Mouse (Mus musculus) heart, embryonic 14.5 days (tissue): Measurements from ENCODE around the gene Strap. TPM values are rescaled to one million over a fixed set of nuclear protein-coding genes. Genes with fewer than 3 reads are reported as not detected.
A peak's percentile ranks its signal among the peaks of the same experiment; 100 is the strongest.

Source experiments
- ATAC-seq: fragments of 200-750 bp; cut with Nextera tagmentation; 2 replicates; pipeline ENCODE4 v1.8.0; 2017; ENCODE audit warnings: low read depth, moderate TSS enrichment; ENCODE audit not compliant: insufficient number of reproducible peaks, insufficient read depth, low FRiP score
- H3K27ac ChIP-seq, 2 experiments: fragments of 200-500 bp in 1 of 2; fragments of 300-500 bp in 1 of 2; sonication (generic) in 1 of 2; replicated peaks in 1 of 2; 2 replicates each; pipeline ENCODE4 v1.5.1; 2012 to 2014; ENCODE audit warnings: low read depth in 2 of 2, low read length in 2 of 2, control low read depth in 1 of 2, mild to moderate bottlenecking in 1 of 2, mixed read lengths in 1 of 2; ENCODE audit not compliant: control insufficient read depth in 1 of 2, insufficient read depth in 1 of 2
- H3K27me3 ChIP-seq: fragments of 300-500 bp; sonication (generic); 2 replicates; pipeline ENCODE4 v1.6.1; 2014; ENCODE audit warnings: mild to moderate bottlenecking, low read length, control low read depth; ENCODE audit not compliant: control insufficient read depth, insufficient read depth
- H3K36me3 ChIP-seq: fragments of 300-500 bp; sonication (generic); 2 replicates; pipeline ENCODE4 v1.6.1; 2014; ENCODE audit warnings: mild to moderate bottlenecking, control low read depth, low read length, mixed read lengths; ENCODE audit not compliant: control insufficient read depth, insufficient read depth
- H3K4me1 ChIP-seq, 2 experiments: fragments of 200-500 bp in 1 of 2; fragments of 300-500 bp in 1 of 2; sonication (generic) in 1 of 2; 2 replicates each; pipeline ENCODE4 v1.6.1; 2012 to 2014; ENCODE audit warnings: low read length in 2 of 2, control low read depth in 1 of 2, mixed read lengths in 1 of 2; ENCODE audit not compliant: control insufficient read depth in 2 of 2, insufficient read depth in 2 of 2
- H3K4me2 ChIP-seq: fragments of 300-500 bp; sonication (generic); 2 replicates; pipeline ENCODE4 v1.6.1; 2014; ENCODE audit warnings: mild to moderate bottlenecking, low read length
- H3K4me3 ChIP-seq, 2 experiments: fragments of 200-500 bp in 1 of 2; fragments of 300-500 bp in 1 of 2; sonication (generic) in 1 of 2; 2 replicates each; pipeline ENCODE4 v1.5.1; 2012 to 2014; ENCODE audit warnings: low read length in 2 of 2, mild to moderate bottlenecking in 2 of 2, control low read depth in 1 of 2, low read depth in 1 of 2, moderate library complexity in 1 of 2; ENCODE audit not compliant: control insufficient read depth in 1 of 2, insufficient read depth in 1 of 2
- H3K9ac ChIP-seq: fragments of 300-500 bp; sonication (generic); 2 replicates; pipeline ENCODE4 v1.6.1; 2014; ENCODE audit warnings: mild to moderate bottlenecking, low read length
- H3K9me3 ChIP-seq: fragments of 300-500 bp; sonication (generic); 2 replicates; pipeline ENCODE4 v1.6.1; 2016; ENCODE audit warnings: low read length, control low read depth; ENCODE audit not compliant: control insufficient read depth
- WGBS: fragments of 180-500 bp; shearing (Covaris S2); extraction: QIAGEN DNeasy Blood & Tissue Kit; methylation state at CpG from one replicate; pipeline ENCODE4 v1.1.7; 2014; 5-methylcytosine and 5-hydroxymethylcytosine counted together
- polyA plus RNA-seq: library from polyadenylated mRNA; unstranded; fragments of >200 nt; fragmentation: Nextera tagmentation; extraction: Ambion mirVana; gene quantifications from 2 replicates; pipeline ENCODE4 v1.2.1, GENCODE M21; 2014

The Strap gene
- polyA plus RNA-seq, 1 experiment from 2014 or later: 123 TPM

DNA sequence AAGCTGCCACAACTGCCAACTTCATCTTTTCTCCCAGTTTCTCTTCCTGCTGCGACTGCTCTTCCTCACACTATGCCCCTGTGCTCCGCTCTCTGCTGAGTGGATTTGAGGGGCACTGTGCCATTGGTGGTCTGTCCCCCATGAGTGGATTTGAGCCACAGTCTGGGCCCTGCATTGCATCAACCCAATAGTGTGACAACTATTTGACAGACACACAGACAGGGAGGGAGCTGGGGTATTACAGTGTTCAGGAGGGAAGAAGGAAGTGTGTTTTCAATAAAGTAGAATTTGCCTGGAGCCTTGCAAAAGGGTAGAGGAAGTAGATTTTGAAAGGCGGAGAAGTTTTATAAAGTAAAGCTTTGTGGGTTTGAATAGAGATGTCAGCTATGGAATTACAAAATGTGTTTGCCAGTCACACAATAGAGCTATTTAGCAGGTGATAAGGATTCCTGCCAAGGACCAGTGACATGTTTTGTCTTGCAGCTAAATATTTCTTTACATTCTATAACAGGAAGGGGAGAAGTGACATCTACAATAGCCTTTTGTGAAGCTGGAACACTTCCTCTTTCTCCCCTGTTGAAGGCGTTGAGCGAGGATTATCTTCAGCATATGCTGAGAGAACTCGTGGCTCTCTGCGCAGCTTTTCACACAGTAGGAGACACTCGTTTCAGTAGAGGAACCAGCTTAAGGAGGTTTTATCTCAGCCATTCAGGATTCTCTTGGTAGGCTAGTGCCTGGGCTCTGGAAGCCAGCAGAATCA lies 38.3 kb upstream of the Strap start:
- Histone ChIP-seq H3K36me3 (no peaks in the 10 kb centered on the region), H3K4me2 (no peak overlapping the region)
- no peak for ATAC-seq

DNA sequence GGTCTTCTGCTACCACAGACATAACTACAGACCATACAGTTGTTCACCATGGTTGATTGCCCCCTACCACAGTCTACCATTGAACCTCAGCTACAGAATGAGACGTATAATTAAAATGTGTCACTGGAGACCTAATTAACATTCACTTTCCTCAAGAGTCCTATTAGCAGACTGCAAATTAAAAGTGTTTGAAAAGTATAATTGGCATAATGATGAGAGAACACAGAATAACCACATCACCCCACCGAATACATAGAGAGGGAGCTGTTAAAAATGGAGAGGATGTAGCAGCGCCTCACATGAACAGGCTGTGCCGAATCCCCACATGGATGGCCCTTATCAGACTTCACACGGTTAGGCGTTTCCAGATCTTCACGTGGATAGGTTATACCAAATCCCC lies 35.4 kb upstream of the Strap start:
- H3K4me3 ChIP-seq: no peak overlapping the region
- H3K4me2 ChIP-seq: no peak overlapping the region
- no peak overlapping the region for H3K9ac ChIP-seq
- H3K9me3 ChIP-seq: peaks cover 4% of the 10 kb centered on the region; the same call in 1 of the 2 replicates
- H3K27ac ChIP-seq: no peak overlapping the region
- H3K27me3 ChIP-seq: no peaks in the 10 kb centered on the region
- no peaks in the 10 kb centered on the region for H3K36me3 ChIP-seq
- peaks cover 13 to 16% of the 10 kb centered on the region in 2 experiments for H3K4me1 ChIP-seq
- ATAC-seq: no peak
- WGBS: 87% methylated on average over 7 of the region's 7 CpGs

More for the DNA sequence above, 38.3 kb upstream of the Strap start:
- Histone ChIP-seq H3K27me3 (no peaks in the 10 kb centered on the region), H3K9ac (no peak overlapping the region), H3K4me3 (no peak overlapping the region), H3K4me1 (peaks cover 2 to 9% of the 10 kb centered on the region in 2 experiments; a peak in 3 of 4 replicates), H3K9me3 (peaks cover 4% of the 10 kb centered on the region; the same call in 1 of the 2 replicates), H3K27ac (peak overlapping the region; percentile 15 to 52)
- WGBS: 48% methylated on average over 8 of the region's 8 CpGs

DNA sequence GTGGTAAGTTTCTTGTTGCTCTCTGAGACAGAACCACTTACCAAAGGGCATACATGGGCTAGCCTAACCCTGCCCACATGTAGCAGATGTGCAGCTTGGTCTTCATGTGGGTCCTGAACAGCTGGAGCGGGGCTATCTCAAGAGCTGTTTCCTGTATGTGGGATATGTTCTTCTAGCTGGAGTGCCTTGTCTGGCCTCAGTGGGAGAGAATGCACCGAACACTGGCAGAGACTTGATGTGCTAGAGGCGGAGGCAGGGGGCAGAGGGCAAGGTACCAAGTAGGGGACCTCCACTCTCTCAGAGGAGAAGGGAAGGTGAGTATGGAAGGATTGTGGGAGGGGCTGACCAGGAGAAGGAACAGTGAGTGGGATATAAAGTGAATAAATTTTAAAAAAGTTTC lies 32.7 kb upstream of the Strap start:
- Histone ChIP-seq H3K9me3 (peaks cover 4% of the 10 kb centered on the region; the same call in 1 of the 2 replicates), H3K27ac (peak overlapping the region; percentile 37 to 56; a peak in 3 of 4 replicates), H3K4me2 (no peak overlapping the region), H3K9ac (no peak overlapping the region), H3K4me3 (no peak overlapping the region), H3K27me3 (no peaks in the 10 kb centered on the region), H3K4me1 (peaks cover 6 to 18% of the 10 kb centered on the region in 2 experiments), H3K36me3 (no peaks in the 10 kb centered on the region)
- WGBS: 82% methylated on average over 3 of the region's 3 CpGs
- no peak for ATAC-seq

DNA sequence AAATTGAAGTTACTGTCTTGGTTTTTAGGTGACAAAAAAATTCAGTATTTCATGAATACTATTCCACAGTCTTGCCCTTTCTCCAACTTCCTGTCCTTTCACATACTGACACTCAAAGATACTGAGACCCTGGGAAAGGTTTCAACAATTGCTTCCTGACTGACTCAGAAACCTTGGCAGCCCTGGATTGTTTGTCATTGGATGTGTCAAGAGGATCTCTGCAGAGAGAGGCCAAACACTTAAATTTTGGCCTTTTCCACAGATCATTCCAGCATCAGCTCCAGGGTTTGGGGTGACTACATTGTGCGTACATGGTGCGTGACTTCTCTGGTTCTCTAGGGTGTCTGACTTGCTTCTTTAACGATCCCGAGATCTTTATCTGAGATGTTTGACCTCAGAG lies 32.0 kb upstream of the Strap start:
- 63% methylated on average over 4 of the region's 4 CpGs for WGBS
- no peaks in the 10 kb centered on the region for H3K9me3 ChIP-seq
- peak; percentile 42; the same call in 1 of the 2 replicates for ATAC-seq

DNA sequence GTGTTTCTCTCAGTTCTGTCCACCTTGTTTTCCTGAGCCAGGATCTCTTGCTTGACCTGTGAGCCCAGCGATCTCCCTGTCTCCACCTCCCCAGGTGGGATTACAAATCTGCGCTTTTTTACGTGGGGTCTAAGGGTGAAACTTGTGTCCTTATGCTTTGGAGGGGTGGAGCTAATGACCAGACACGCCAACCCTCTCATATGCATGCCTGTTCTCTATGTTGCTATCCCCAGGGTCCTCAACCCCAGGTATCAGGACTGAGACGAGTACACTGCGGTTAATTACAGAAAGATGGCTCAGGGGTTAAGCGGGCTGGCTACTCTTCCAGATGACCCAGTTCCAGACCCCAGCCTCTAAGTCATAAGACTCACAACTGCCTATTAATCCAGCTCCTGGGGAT lies 31.4 kb upstream of the Strap start:
- no peak overlapping the region for H3K4me2 ChIP-seq
- peak overlapping the region; percentile 67 to 84 for H3K27ac ChIP-seq
- no peak for ATAC-seq
- no peaks in the 10 kb centered on the region for H3K36me3 ChIP-seq
- no peaks in the 10 kb centered on the region for H3K27me3 ChIP-seq
- peaks cover 6 to 18% of the 10 kb centered on the region in 2 experiments for H3K4me1 ChIP-seq
- H3K9ac ChIP-seq: no peak overlapping the region
- 86% methylated on average over 7 of the region's 7 CpGs for WGBS
- H3K9me3 ChIP-seq: no peaks in the 10 kb centered on the region
- no peak overlapping the region for H3K4me3 ChIP-seq

More for the DNA sequence above, 32.0 kb upstream of the Strap start:
- no peaks in the 10 kb centered on the region for H3K36me3 ChIP-seq
- no peak overlapping the region for H3K9ac ChIP-seq
- H3K27ac ChIP-seq: peak overlapping the region; percentile 67 to 84
- no peak overlapping the region for H3K4me3 ChIP-seq
- H3K4me2 ChIP-seq: no peak overlapping the region
- no peaks in the 10 kb centered on the region for H3K27me3 ChIP-seq
- H3K4me1 ChIP-seq: peaks cover 6 to 18% of the 10 kb centered on the region in 2 experiments

DNA sequence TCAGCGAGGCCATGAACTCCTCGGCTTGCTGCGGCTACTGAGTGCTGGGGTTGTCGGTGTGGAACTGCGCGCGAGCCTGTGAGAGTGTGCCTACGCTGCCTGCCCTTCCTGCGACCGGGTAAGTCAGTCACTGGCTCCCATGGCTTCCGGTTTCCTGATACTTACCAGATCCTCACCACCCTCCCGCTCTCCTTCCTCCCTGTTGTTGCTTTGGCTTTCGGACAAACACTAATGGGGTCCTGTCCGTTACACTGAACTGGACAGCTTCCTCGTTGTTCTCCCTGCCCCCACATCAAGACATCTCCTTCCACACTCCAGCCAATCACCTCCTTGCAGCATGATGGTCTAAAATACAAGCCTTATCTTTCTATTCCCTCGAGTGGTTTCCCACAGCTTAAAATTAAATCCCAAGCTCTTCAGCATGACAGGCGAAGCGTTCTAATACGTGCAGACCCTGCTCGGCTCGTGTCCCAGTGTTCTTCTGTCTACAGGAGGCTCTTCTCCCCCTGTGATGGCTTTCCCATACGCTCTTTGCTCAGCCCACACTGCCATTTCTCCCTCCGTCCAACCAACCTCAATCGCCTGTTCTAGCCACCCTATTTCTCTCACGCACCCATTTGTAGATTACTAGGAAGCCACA lies 30.5 kb upstream of the Strap start:
- peak overlapping the region; percentile 31 for H3K4me2 ChIP-seq
- no peaks in the 10 kb centered on the region for H3K9me3 ChIP-seq
- peaks cover 6 to 18% of the 10 kb centered on the region in 2 experiments for H3K4me1 ChIP-seq
- peak; percentile 81 for ATAC-seq
- H3K9ac ChIP-seq: no peak overlapping the region
- H3K27ac ChIP-seq: peak overlapping the region; percentile 73 to 84
- no peak overlapping the region for H3K4me3 ChIP-seq
- H3K27me3 ChIP-seq: no peaks in the 10 kb centered on the region
- H3K36me3 ChIP-seq: no peaks in the 10 kb centered on the region
- 35% methylated on average over 25 of the region's 25 CpGs for WGBS

DNA sequence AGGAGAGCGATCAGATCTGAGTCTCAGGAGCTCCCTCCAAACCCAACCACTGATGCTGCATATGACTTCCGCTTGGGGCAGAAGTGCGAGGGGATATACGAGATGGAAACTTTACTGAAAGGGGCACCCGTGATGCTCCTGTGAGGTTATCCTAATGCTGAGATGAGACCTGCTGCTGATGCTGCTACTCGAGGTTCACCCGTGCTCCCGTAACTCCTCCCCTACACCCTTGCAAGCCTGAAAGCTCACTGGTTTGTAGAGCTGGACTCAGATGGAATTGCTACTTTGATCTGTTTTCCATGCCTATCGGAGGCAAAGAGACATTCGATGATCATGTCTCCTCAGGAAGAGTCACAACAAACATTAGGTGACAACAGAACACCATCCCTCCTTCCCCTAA lies 28.7 kb upstream of the Strap start:
- Histone ChIP-seq H3K4me3 (no peak overlapping the region), H3K4me1 (peaks cover 6 to 18% of the 10 kb centered on the region in 2 experiments), H3K27me3 (no peaks in the 10 kb centered on the region), H3K9ac (no peak overlapping the region), H3K27ac (no peak overlapping the region), H3K9me3 (no peaks in the 10 kb centered on the region), H3K4me2 (no peak overlapping the region), H3K36me3 (no peaks in the 10 kb centered on the region)
- no peak for ATAC-seq
- WGBS: 87% methylated on average over 10 of the region's 10 CpGs
